Comparison of ENCODE assay signal across 8 mouse cellular contexts in the genomic region with DNA sequence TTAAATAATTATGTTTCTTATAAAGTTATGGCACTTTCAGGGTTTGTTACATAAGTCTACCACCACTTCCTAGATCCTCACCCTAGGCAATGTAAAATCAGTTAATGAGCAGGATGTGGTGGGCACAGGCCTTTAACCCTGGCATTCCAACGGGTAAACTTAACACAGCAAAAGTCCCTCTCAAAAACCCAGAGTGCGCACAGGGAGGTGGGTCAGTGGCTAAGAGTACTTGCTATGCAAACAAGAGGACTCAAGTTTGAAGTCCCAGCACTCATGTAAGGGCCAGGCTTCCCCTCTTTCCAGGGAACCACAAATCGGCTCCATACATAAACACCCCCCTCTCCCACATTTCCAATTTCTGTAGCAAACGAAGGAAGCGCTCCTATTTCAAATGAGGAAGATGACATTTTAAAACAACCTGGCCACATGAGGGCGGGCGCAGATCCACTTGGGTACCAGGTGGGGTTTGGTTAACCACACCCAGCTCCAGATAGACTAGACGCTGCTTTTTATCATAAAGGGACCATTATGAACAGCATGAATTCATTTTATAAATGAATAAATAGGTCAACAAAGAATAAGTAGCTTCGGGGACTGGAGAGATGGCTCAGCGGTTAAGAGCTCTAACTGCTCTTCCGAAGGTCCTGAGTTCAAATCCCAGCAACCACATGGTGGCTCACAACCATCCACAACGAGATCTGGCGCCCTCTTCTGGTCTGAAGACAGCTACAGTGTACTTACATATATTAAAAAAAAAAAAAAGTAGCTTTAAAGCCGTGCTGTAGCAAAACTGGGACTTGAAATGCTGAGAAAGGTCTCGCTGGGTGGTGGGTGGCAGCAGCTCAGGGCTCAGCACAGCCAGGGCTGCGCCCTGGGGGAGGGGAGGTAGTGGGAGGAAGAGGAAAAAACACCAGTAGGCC. TPM values are rescaled to one million over a fixed set of nuclear protein-coding genes. Genes with fewer than 3 reads are reported as not detected.
DNase-seq lines count a peak whose midpoint lies in the region; ATAC-seq lines count a peak whose summit lies in the region.

No protein-coding gene starts in this region.

- H3K4me1 ChIP-seq in kidney, embryonic 14.5 days (ENCODE audit: control insufficient read depth, insufficient read depth, low read length), result peaks cover 35% of the 10 kb centered on the region
- peaks cover 55% of the 10 kb centered on the region for H3K4me1 ChIP-seq in liver, embryonic 15.5 days (replicated peaks)

- no peaks in the 10 kb centered on the region for H3K9me3 ChIP-seq in kidney, embryonic 14.5 days (ENCODE audit: control insufficient read depth, low read length)
- no peaks in the 10 kb centered on the region for H3K9me3 ChIP-seq in liver, embryonic 15.5 days (replicated peaks)

- no peak for DNase-seq in kidney, postnatal 14 days
- DNase-seq in R1 (ENCODE audit: low read depth, low spot score), result peak; percentile 72
- peak; percentile 72 for DNase-seq in thymus, postnatal 4 days
- no peak for DNase-seq in layer of hippocampus, postnatal 14 days (ENCODE audit: low spot score in 2 of 2)
- no peak for DNase-seq in adrenal gland, adult 8-10 months

- 84% methylated on average over 16 of the region's 16 CpGs for WGBS in kidney, embryonic 14.5 days
- WGBS in liver, embryonic 15.5 days (ENCODE audit: insufficient replicate concordance), result 72% methylated on average over 16 of the region's 16 CpGs

- H3K9ac ChIP-seq in kidney, embryonic 14.5 days (ENCODE audit: low read depth, low read length), result peak overlapping the region; percentile 91; the same call in 1 of the 2 replicates
- H3K9ac ChIP-seq in liver, embryonic 15.5 days, result no peak overlapping the region

- no peak overlapping the region for H3K4me3 ChIP-seq in kidney, embryonic 14.5 days (ENCODE audit: low read length)
- peak overlapping the region; percentile 94 for H3K4me3 ChIP-seq in liver, embryonic 15.5 days (replicated peaks)

- peaks cover 48% of the 10 kb centered on the region for H3K36me3 ChIP-seq in kidney, embryonic 14.5 days (ENCODE audit: control insufficient read depth, insufficient read depth, low read length)
- H3K36me3 ChIP-seq in liver, embryonic 15.5 days (replicated peaks), result peaks cover 48% of the 10 kb centered on the region

- no peak overlapping the region; the same call in 1 of the 2 replicates for H3K4me2 ChIP-seq in kidney, embryonic 14.5 days (replicated peaks; ENCODE audit: low read depth, low read length)
- H3K4me2 ChIP-seq in liver, embryonic 15.5 days, result peak overlapping the region; percentile 97; the same call in 1 of the 2 replicates

- H3K27ac ChIP-seq in kidney, embryonic 14.5 days (ENCODE audit: low read depth, low read length), result peak overlapping the region; percentile 97; the same call in 1 of the 2 replicates
- peak overlapping the region; percentile 86; the same call in 1 of the 2 replicates for H3K27ac ChIP-seq in liver, embryonic 15.5 days (replicated peaks)

- ATAC-seq in kidney, embryonic 14.5 days (ENCODE audit: low FRiP score, low TSS enrichment), result no peak
- ATAC-seq in granulocyte monocyte progenitor cell, adult 5-6 weeks (replicated peaks; ENCODE audit: poor library complexity, severe bottlenecking), result peak; percentile 38
- no peak for ATAC-seq in liver, embryonic 15.5 days (ENCODE audit: insufficient read depth)

- no peaks in the 10 kb centered on the region for H3K27me3 ChIP-seq in kidney, embryonic 14.5 days (ENCODE audit: control insufficient read depth, insufficient read depth, low read length)
- H3K27me3 ChIP-seq in liver, embryonic 15.5 days, result no peaks in the 10 kb centered on the region

RNA-seq across cellular contexts. Expression of gene Myom1, which starts 10.5 kb away (rescaled TPM):
- 3.0 and 3.6 TPM in 2 replicates for polyA plus RNA-seq in kidney, embryonic 14.5 days (2014; fragmentation: Nextera tagmentation; extraction: Ambion mirVana)
- total RNA-seq in granulocyte monocyte progenitor cell, adult 5-6 weeks (2014; fragmentation: Nextera tagmentation), result 1.2 TPM in 1 of 2 replicates, not detected in the other
- 0.05 and 1.2 TPM in 2 replicates for total RNA-seq in granulocyte monocyte progenitor cell, adult 5-6 weeks (2017)
- 1.3 and 2.6 TPM in 2 replicates for polyA plus RNA-seq in liver, embryonic 15.5 days (2015; fragmentation: Nextera tagmentation; extraction: Ambion mirVana)
- 1 to 10 TPM; 2.9 to 4.5 TPM for total RNA-seq in layer of hippocampus, postnatal 14 days (2021)
- total RNA-seq in adrenal gland, adult 8-10 months (2022), result 1 to 10 TPM; 1.4 to 2.4 (median 2.0) TPM

RNA-seq across cellular contexts. Expression of gene Myl12a, which starts 10.7 kb away (rescaled TPM):
- 648 and 687 TPM in 2 replicates for polyA plus RNA-seq in kidney, embryonic 14.5 days (2014; fragmentation: Nextera tagmentation; extraction: Ambion mirVana)
- 226 and 321 TPM in 2 replicates for total RNA-seq in granulocyte monocyte progenitor cell, adult 5-6 weeks (2014; fragmentation: Nextera tagmentation)
- total RNA-seq in granulocyte monocyte progenitor cell, adult 5-6 weeks (2017), result 159 and 194 TPM in 2 replicates
- polyA plus RNA-seq in liver, embryonic 15.5 days (2015; fragmentation: Nextera tagmentation; extraction: Ambion mirVana), result 172 and 186 TPM in 2 replicates
- total RNA-seq in layer of hippocampus, postnatal 14 days (2021), result 10 to 100 TPM; 52.0 to 59.0 TPM
- total RNA-seq in adrenal gland, adult 8-10 months (2022), result 100 to 1,000 TPM; 265 to 302 (median 283) TPM

Comparison
In these comparisons a context has a peak if more than half of its experiments do, and no peak if none do; other contexts are left out.
1. DNase-seq: peak in R1 (single experiment) and thymus, postnatal 4 days (single experiment); none in kidney, postnatal 14 days (single experiment), layer of hippocampus, postnatal 14 days (0 of 2) and adrenal gland, adult 8-10 months (single experiment).